Mouse (Mus musculus): Measurements from ENCODE around the gene Dcaf15. TPM values are rescaled to one million over a fixed set of nuclear protein-coding genes. Genes with fewer than 3 reads are reported as not detected.
A peak's percentile ranks its signal among the peaks of the same experiment; 100 is the strongest.

Gene Dcaf15
- polyA plus RNA-seq, 1 experiment from 2014 or later = 4.6 TPM

- 81% methylated on average over 1 of the region's 1 CpGs for WGBS
- Histone ChIP-seq H3K9ac (no peak overlapping the region), H3K4me1 (replicated peaks) (peaks cover 22% of the 10 kb centered on the region), H3K9me3 (replicated peaks) (no peaks in the 10 kb centered on the region), H3K36me3 (peaks cover 18% of the 10 kb centered on the region), H3K27ac (no peak overlapping the region), H3K27me3 (no peaks in the 10 kb centered on the region), H3K4me3 (no peak overlapping the region), H3K4me2 (no peak overlapping the region)
- no peak for ATAC-seq (replicated peaks; ENCODE audit: insufficient number of reproducible peaks, insufficient read depth, low FRiP score, low read depth)
These were observed 28.2 kb downstream of the Dcaf15 start for GRCm38 (mm10) chr8:84076412-84076811.

GRCm38 (mm10) chr8:84073230-84073976, 31.2 kb downstream of the Dcaf15 start:
- no peak for ATAC-seq (replicated peaks; ENCODE audit: insufficient number of reproducible peaks, insufficient read depth, low FRiP score, low read depth)
- Histone ChIP-seq H3K4me3 (no peak overlapping the region), H3K4me1 (replicated peaks) (peaks cover 44% of the 10 kb centered on the region), H3K4me2 (no peak overlapping the region), H3K9me3 (replicated peaks) (no peaks in the 10 kb centered on the region), H3K27ac (no peak overlapping the region), H3K9ac (no peak overlapping the region), H3K36me3 (no peaks in the 10 kb centered on the region), H3K27me3 (no peaks in the 10 kb centered on the region)
- 67% methylated on average over 9 of the region's 10 CpGs for WGBS

- no peak for ATAC-seq (replicated peaks; ENCODE audit: insufficient number of reproducible peaks, insufficient read depth, low FRiP score, low read depth)
- Histone ChIP-seq H3K9ac (no peak overlapping the region), H3K36me3 (no peaks in the 10 kb centered on the region), H3K27ac (no peak overlapping the region), H3K27me3 (no peaks in the 10 kb centered on the region), H3K4me2 (no peak overlapping the region), H3K4me1 (replicated peaks) (peaks cover 54% of the 10 kb centered on the region), H3K9me3 (replicated peaks) (no peaks in the 10 kb centered on the region), H3K4me3 (no peak overlapping the region)
- 90% methylated on average over 10 of the region's 10 CpGs for WGBS
These were observed 32.2 kb downstream of the Dcaf15 start for GRCm38 (mm10) chr8:84072321-84072720.

- no peak overlapping the region for H3K27ac ChIP-seq
- peaks cover 54% of the 10 kb centered on the region for H3K4me1 ChIP-seq (replicated peaks)
- no peak for ATAC-seq (replicated peaks; ENCODE audit: insufficient number of reproducible peaks, insufficient read depth, low FRiP score, low read depth)
- no peaks in the 10 kb centered on the region for H3K36me3 ChIP-seq
- H3K9me3 ChIP-seq (replicated peaks) = no peaks in the 10 kb centered on the region
- WGBS = 42% methylated on average over 3 of the region's 3 CpGs
- no peaks in the 10 kb centered on the region for H3K27me3 ChIP-seq
- no peak overlapping the region for H3K9ac ChIP-seq
- no peak overlapping the region for H3K4me2 ChIP-seq
- no peak overlapping the region for H3K4me3 ChIP-seq
These were observed 32.6 kb downstream of the Dcaf15 start for GRCm38 (mm10) chr8:84071921-84072320.

- no peak overlapping the region for H3K4me2 ChIP-seq
- H3K4me3 ChIP-seq = no peak overlapping the region
- no peaks in the 10 kb centered on the region for H3K36me3 ChIP-seq
- no peak for ATAC-seq (replicated peaks; ENCODE audit: insufficient number of reproducible peaks, insufficient read depth, low FRiP score, low read depth)
- no peaks in the 10 kb centered on the region for H3K9me3 ChIP-seq (replicated peaks)
- no peaks in the 10 kb centered on the region for H3K27me3 ChIP-seq
- H3K4me1 ChIP-seq (replicated peaks) = peaks cover 54% of the 10 kb centered on the region
- H3K9ac ChIP-seq = no peak overlapping the region
- peak overlapping the region; percentile 9; the same call in 1 of the 2 replicates for H3K27ac ChIP-seq
- WGBS = 62% methylated on average over 2 of the region's 2 CpGs
These were observed 33.9 kb downstream of the Dcaf15 start for GRCm38 (mm10) chr8:84070667-84071066.

GRCm38 (mm10) chr8:84070241-84070640, 34.3 kb downstream of the Dcaf15 start:
- Histone ChIP-seq H3K36me3 (no peaks in the 10 kb centered on the region), H3K9me3 (replicated peaks) (no peaks in the 10 kb centered on the region), H3K4me1 (replicated peaks) (peaks cover 56% of the 10 kb centered on the region), H3K27ac (peak overlapping the region; percentile 9; the same call in 1 of the 2 replicates), H3K4me3 (no peak overlapping the region), H3K4me2 (no peak overlapping the region), H3K9ac (no peak overlapping the region), H3K27me3 (no peaks in the 10 kb centered on the region)
- no peak for ATAC-seq (replicated peaks; ENCODE audit: insufficient number of reproducible peaks, insufficient read depth, low FRiP score, low read depth)
- WGBS = 79% methylated on average over 5 of the region's 5 CpGs

- 72% methylated on average over 2 of the region's 2 CpGs for WGBS
- Histone ChIP-seq H3K4me2 (no peak overlapping the region), H3K4me3 (no peak overlapping the region), H3K9ac (no peak overlapping the region), H3K4me1 (replicated peaks) (peaks cover 56% of the 10 kb centered on the region), H3K9me3 (replicated peaks) (no peaks in the 10 kb centered on the region), H3K36me3 (no peaks in the 10 kb centered on the region), H3K27ac (no peak overlapping the region), H3K27me3 (no peaks in the 10 kb centered on the region)
- ATAC-seq (replicated peaks; ENCODE audit: insufficient number of reproducible peaks, insufficient read depth, low FRiP score, low read depth) = no peak
These were observed 34.8 kb downstream of the Dcaf15 start for GRCm38 (mm10) chr8:84069750-84070149.

GRCm38 (mm10) chr8:84069169-84069568, 35.4 kb downstream of the Dcaf15 start:
- Histone ChIP-seq H3K36me3 (no peaks in the 10 kb centered on the region), H3K9ac (no peak overlapping the region), H3K4me1 (replicated peaks) (peaks cover 56% of the 10 kb centered on the region), H3K9me3 (replicated peaks) (no peaks in the 10 kb centered on the region), H3K4me3 (no peak overlapping the region), H3K27ac (peak overlapping the region; percentile 55), H3K4me2 (peak overlapping the region; percentile 19; the same call in 1 of the 2 replicates), H3K27me3 (no peaks in the 10 kb centered on the region)
- ATAC-seq (replicated peaks; ENCODE audit: insufficient number of reproducible peaks, insufficient read depth, low FRiP score, low read depth) = no peak
- 30% methylated on average over 1 of the region's 1 CpGs for WGBS

- Histone ChIP-seq H3K4me1 (replicated peaks) (peaks cover 56% of the 10 kb centered on the region), H3K4me3 (no peak overlapping the region), H3K27ac (peak overlapping the region; percentile 55), H3K27me3 (no peaks in the 10 kb centered on the region), H3K36me3 (no peaks in the 10 kb centered on the region), H3K9me3 (replicated peaks) (no peaks in the 10 kb centered on the region), H3K9ac (no peak overlapping the region; the same call in 1 of the 2 replicates), H3K4me2 (peak overlapping the region; percentile 58; the same call in 1 of the 2 replicates)
- WGBS = 45% methylated on average over 12 of the region's 12 CpGs
- no peak for ATAC-seq (replicated peaks; ENCODE audit: insufficient number of reproducible peaks, insufficient read depth, low FRiP score, low read depth)
These were observed 36.1 kb downstream of the Dcaf15 start for GRCm38 (mm10) chr8:84068316-84069035.

GRCm38 (mm10) chr8:84067911-84068310, 36.7 kb downstream of the Dcaf15 start:
- Histone ChIP-seq H3K27ac (peak overlapping the region; percentile 95; the same call in 1 of the 2 replicates), H3K9me3 (replicated peaks) (no peaks in the 10 kb centered on the region), H3K4me3 (peak overlapping the region; percentile 85), H3K4me1 (replicated peaks) (peaks cover 51% of the 10 kb centered on the region), H3K36me3 (no peaks in the 10 kb centered on the region), H3K4me2 (peak overlapping the region; percentile 58), H3K9ac (no peak overlapping the region; the same call in 1 of the 2 replicates), H3K27me3 (no peaks in the 10 kb centered on the region)
- WGBS = 71% methylated on average over 7 of the region's 7 CpGs
- ATAC-seq (replicated peaks; ENCODE audit: insufficient number of reproducible peaks, insufficient read depth, low FRiP score, low read depth) = no peak

- H3K9me3 ChIP-seq (replicated peaks) = no peaks in the 10 kb centered on the region
- peak overlapping the region; percentile 78 for H3K9ac ChIP-seq
- ATAC-seq (replicated peaks; ENCODE audit: insufficient number of reproducible peaks, insufficient read depth, low FRiP score, low read depth) = peak; percentile 72
- H3K36me3 ChIP-seq = no peaks in the 10 kb centered on the region
- H3K4me2 ChIP-seq = peak overlapping the region; percentile 58
- peaks cover 48% of the 10 kb centered on the region for H3K4me1 ChIP-seq (replicated peaks)
- H3K27me3 ChIP-seq = no peaks in the 10 kb centered on the region
- peak overlapping the region; percentile 95 for H3K27ac ChIP-seq
- WGBS = under 1% methylated on average over 57 of the region's 58 CpGs
- peak overlapping the region; percentile 85 for H3K4me3 ChIP-seq
These were observed 37.5 kb downstream of the Dcaf15 start for GRCm38 (mm10) chr8:84067047-84067573.
